Mouse (Mus musculus) cortical plate, adult 2 months (tissue): Measurements from ENCODE around the gene Atf7ip.

Source experiments
- CTCF ChIP-seq: fragments of 200-500 bp; IDR thresholded peaks from 2 replicates; pipeline ENCODE4 v1.5.1; 2011; ENCODE audit warnings: mild to moderate bottlenecking, control low read depth, low read length; ENCODE audit not compliant: insufficient read depth; ENCODE audit errors: extremely low read depth
- POLR2A ChIP-seq: fragments of 200-500 bp; IDR thresholded peaks from 2 replicates; pipeline ENCODE4 v1.6.1; 2011; ENCODE audit warnings: mild to moderate bottlenecking, low read length, control low read depth; ENCODE audit not compliant: insufficient read depth; ENCODE audit errors: extremely low read depth

DNA sequence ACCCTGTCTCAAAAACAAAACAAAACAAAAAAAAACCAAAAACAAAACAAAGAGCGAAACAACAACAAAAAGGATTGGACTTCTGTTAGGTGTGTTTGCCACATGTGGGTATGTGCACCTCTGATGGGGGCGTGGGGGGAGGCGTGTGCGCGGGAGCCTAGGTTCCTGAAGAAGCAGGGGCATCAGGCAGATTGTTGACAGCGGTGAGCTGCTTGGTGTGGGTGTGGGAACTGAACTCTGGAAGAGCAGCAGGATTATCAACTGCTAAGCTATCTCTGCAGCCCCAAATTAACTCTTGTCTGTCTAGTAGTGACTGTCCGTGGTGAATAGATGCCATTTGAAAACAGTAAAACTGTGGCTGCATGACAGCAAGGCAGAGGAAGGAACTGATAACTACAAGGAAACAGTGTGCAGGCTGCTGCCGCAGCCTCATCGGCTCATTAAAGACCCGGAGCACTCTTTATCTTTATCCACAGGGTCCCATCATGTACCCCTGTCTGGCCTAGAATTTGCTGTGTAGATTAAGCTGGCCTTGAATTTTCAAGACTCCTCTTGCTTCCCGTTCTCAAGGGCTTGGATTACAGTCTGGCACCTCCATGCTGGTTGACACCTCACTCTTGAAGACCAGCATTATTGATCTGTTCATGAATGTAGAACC lies 32.4 kb upstream of the Atf7ip start:
- TF ChIP-seq POLR2A (no peak), CTCF (no peak)
